Mouse (Mus musculus) urinary bladder, postnatal 4 days (tissue): ENCODE data around the gene Cbfa2t3.

Experiments
- DNase-seq, 2 experiments: peaks; one replicate each; pipeline ENCODE4 v3.0.0; 2021 to 2022; ENCODE audit warnings: low spot score in 2 of 2

Cbfa2t3 gene

GRCm38 (mm10) chr8:122665667-122666316 is 33.1 kb downstream of the Cbfa2t3 start:
- peak; percentile 66 to 72 for DNase-seq

- peak in 1 of 2 experiments; percentile 67 for DNase-seq
Observed at GRCm38 (mm10) chr8:122665221-122665620, 33.7 kb downstream of the Cbfa2t3 start.

- DNase-seq, result no peak
Observed at GRCm38 (mm10) chr8:122663670-122664069, 35.2 kb downstream of the Cbfa2t3 start.

- no peak for DNase-seq
Observed at GRCm38 (mm10) chr8:122663106-122663505, 35.8 kb downstream of the Cbfa2t3 start.

DNA sequence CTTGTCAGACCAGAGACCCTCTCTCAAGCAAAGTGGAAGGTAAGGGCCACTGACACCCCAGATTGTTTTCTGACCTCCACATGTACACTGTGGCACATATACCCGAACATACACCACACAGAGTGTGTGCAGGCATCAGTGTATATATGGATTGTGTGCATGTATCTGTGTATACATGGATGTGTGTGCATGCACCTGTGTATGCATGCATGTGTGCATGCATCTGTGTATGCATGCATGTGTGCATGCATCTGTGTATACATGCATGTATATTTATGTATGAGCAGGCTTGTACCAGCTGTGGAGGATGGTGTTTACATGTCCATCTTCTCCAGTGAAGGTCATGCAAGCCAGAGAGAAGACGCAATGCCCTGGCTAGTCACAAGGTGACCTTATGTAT is 37.0 kb downstream of the Cbfa2t3 start:
- DNase-seq, result no peak

DNA sequence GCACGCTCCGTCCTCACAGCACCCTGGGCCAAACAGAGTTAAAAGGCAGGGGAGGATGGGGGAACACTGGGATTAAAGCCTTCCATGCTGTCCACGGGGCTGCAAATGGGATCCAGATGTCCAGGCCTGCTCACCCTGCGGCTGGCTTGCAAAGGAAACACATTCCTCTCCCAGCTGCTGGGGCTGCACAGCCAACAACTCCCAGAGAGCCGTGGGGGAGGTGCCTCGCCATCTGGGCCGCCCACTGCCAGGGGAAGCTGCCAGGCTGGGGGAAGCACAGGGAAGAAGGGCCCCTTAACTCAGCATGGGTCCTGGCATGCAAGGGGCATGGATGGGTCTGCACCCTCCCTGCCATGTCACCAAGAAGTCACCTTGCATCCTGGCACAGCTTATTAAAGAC is 37.8 kb downstream of the Cbfa2t3 start:
- peak; percentile 81 for DNase-seq

GRCm38 (mm10) chr8:122660022-122660421 is 38.9 kb downstream of the Cbfa2t3 start:
- DNase-seq, result no peak

DNA sequence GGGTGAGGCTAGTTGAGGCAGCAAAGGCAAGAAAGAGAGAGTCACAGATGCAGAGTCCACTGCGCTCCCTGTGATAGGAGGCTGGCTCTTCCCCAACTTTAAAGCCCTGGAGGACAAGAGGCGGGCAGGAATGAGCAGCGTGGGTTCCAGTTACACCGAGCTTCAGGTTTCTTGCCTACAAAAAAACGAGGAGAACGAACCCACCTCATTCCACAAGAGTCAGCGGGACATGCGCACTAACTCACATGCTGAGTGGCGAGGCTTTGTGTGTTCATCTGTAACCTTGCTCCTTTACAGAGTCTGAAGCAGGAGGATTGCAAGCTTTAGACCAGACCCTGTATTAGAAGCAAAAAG is 40.1 kb downstream of the Cbfa2t3 start:
- DNase-seq, result no peak

DNA sequence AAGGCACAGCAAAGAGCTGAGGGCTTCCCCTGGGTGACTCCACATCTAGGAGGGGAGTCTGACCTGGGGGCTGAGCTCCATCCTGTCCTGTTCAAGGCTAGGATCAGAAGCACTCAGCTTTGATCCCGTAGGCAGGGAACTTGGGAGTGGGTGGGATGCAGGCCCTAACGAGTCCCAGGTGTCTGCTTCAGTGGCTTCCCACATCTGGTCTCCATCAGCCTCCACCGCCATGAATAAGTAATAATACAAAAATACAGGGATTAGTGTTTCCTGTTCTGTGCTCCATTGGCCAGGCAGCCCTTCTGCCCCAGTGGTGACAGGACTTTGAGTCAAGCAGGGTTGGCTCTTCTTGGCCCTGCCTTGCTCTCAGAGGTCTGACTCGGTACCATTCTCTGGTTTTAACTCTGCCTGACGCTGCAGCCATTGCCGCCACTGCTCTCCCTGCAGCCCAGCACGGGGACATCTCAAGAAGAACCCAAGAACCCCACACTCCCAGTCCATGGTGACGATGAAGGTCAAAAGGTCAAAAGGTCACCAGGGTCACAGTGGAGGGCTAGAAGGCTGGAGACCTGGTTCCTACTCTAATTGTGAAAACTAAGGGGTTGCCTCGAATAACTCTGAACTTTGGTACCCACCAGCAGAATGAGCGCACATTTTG is 40.6 kb downstream of the Cbfa2t3 start:
- DNase-seq, result no peak

DNA sequence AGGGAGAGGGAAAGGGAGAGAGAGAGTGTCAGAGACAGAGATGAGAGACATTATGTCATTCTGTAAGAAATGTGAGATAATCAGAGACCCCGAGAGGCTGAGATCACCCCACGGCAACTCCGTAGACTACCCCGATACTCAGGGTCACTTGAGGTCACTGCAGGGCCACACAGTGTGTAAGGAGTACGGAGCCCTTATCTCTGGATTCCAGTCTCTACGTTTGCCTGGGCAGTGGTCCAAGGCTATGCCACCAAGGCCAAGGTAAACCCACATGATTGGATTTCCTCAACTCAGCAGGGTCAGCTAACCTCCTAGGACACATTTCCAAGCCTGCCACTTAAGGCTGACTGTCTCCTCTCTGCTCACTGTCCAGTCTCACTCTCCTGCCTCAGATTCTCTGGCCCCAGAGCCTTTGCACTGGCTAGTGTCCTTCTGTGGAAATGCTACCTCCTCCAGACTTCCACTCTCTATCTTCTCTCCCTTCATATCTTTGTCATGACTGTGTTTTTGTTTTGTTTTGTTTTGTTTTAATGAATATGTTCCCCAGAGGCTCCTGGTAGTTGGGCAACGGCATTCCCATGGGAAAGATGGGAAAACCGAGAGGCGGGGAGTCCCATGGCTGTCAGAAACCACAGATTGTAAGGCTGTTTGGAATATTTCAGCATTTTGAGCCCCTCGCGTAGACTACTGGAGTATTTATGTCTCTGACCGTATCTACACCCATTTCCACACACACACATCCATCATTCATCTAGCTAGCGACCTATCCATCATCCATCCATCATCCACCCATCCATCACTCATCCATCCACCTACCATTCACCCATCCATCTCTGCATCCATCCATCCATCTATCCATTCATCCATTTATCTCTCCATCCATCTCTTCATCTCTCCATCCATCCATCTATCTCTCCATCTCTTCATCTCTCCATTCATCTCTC is 42.6 kb downstream of the Cbfa2t3 start:
- DNase-seq, result peak in 1 of 2 experiments; percentile 37

GRCm38 (mm10) chr8:122654768-122655167 is 44.1 kb downstream of the Cbfa2t3 start:
- no peak for DNase-seq

GRCm38 (mm10) chr8:122652643-122653042 is 46.3 kb downstream of the Cbfa2t3 start:
- DNase-seq, result no peak

GRCm38 (mm10) chr8:122651326-122651921 is 47.5 kb downstream of the Cbfa2t3 start:
- DNase-seq, result no peak

- no peak for DNase-seq
Observed at GRCm38 (mm10) chr8:122648192-122648970, 50.5 kb downstream of the Cbfa2t3 start.

DNA sequence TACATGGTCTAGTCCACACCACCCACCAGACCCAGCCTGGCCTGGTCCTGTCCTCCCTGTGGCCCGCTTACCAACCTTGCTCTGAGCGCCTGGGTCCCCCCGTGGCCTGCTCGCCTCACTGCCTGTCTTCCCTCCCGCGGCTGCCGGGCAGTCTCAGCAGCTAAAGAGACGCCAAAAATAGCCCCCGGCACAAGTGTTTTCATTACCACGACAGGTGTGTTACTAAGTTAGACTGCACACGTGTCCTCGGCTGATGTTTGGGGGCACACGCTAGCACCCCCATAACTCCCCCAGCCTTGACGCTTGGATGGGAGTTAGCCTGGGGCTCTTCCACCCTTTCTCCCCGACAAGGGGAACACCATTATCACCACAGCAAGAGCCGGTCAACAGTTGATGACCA is 52.6 kb downstream of the Cbfa2t3 start:
- DNase-seq, result no peak

DNA sequence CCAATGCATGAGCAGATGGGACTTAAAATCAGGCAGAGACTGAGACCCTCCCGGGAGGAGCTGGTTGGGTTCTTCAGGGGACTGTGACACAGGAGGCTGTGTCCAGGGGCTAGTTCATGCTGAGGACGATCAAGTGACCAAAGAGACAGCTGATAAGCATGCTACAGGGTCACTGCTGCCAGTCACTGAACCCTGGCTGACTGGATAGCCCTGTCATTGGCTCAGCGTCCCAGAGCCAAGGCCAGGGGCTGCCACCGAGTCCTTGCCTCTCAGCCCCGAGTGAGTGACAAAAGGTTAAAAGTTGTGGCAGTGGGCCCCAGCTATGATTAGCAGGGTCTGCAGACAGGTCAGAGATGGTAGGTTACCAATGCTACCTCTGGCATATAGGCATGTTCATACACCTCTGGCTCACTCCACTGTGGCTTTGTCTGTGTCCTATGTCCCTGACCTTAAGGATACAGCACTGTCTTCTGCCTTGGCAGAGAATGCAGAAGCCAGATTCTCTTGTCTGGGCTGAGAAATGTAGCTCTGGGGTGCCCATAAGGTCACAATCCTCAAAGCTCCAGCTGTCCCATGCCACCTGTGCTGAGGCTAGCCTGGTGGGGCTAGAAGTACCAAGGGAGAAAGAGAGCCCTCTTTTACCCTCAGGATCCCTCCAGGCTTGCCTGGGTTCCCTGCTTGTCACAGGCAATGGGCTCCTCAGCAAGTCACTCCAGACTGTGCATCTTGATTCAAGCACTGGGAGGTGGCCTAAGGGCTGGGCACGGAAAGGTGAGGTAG is 54.5 kb downstream of the Cbfa2t3 start:
- no peak for DNase-seq

DNA sequence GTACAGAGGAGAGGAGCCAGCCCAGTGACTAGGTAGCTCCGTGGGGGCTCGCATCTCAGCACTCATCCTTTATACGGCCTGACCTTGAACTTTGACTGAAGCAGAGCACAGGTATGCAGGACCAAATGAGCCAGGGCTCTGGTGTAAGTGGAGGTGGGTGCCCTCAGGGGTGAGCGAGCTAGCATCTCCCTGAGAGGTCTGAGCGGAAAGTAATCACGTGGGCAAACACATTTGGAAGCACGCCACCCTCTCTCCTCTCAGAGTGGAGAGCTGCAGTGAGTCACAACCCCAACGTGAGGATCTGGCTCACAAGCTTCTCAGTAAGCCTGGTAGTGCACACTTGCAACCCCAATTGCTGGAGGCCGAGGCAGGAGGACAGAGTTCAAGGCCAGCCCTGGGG is 56.8 kb downstream of the Cbfa2t3 start:
- DNase-seq, result no peak

- DNase-seq, result no peak
Observed at GRCm38 (mm10) chr8:122641406-122641805, 57.5 kb downstream of the Cbfa2t3 start.

- no peak for DNase-seq
Observed at GRCm38 (mm10) chr8:122640825-122641224, 58.1 kb downstream of the Cbfa2t3 start.

- DNase-seq, result peak; percentile 67 to 77
Observed at GRCm38 (mm10) chr8:122639521-122640248, 59.2 kb downstream of the Cbfa2t3 start.
